Mouse (Mus musculus) adrenal gland, adult 18-20 months (tissue): Measurements from ENCODE around the gene Gcnt4. TPM values are rescaled to one million over a fixed set of nuclear protein-coding genes. Genes with fewer than 3 reads are reported as not detected.

Source experiments
- DNase-seq, 2 experiments: peaks; one replicate each; pipeline ENCODE4 v3.0.0; 2021 to 2022; ENCODE audit warnings: low spot score in 2 of 2
- total RNA-seq, 2 experiments: library from RNA; stranded (reverse); gene quantifications; 1 replicate in 1 of 2; 2 replicates in 1 of 2; pipeline ENCODE4 v1.2.3; 2021

Gcnt4 gene
- total RNA-seq, 2 experiments from 2014 or later = 0.10 to 0.66 TPM

GRCm38 (mm10) chr13:96990561-96991265 is 66.2 kb downstream of the Gcnt4 start:
- no peak for DNase-seq

DNA sequence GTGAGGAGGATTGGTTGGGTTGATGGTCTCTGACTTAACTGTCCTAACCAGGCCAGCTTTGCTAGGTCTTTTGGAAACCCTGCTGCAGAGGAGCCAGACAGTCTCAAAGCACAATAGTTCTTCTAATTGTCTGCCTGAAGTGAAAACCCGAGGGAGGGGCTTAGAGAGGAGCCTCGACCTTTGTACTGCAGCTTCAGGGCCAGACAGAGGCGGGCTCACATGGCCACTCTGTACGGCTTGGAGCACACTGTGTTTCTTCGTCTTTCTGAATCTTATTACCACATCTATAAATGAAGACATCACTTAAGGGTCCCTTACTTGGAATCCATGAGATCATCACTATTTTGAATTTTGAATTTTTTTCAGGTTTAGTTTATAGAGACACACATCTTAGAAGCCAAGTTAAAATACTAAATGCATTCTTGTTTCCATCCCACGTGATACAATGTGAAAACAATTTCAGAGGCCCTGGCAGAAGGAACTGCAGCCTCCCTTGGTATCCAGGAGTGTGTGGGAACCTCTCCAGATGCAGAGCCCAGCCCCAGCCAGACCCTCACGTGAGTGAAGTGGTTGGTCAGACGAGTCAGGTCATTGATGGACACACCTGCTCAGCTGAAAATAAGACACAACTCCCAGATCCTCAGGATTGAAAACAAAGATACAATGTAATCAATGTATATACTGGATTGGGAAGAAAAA is 69.0 kb downstream of the Gcnt4 start:
- no peak for DNase-seq

DNA sequence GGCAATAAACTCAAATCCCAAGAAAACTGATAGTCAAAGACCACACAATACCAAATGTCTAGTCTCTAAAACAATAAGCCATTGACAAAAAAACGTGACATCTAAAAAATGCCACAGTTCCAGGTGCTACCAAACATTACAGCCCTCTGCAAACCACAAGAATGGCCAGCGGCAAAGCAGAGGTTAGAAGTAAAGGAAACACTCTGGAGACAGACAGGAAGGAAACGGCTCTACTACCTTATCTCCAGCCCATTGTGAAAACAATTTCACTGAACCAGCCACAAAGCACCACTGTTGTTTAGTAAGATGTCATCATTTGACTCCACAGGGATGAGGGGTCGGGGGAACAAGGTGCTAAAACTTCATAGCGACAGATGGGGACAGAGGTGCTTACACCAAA is 70.8 kb downstream of the Gcnt4 start:
- DNase-seq = no peak

GRCm38 (mm10) chr13:96997080-96997479 is 72.6 kb downstream of the Gcnt4 start:
- DNase-seq = no peak

Other genes starting within 250 kb of the Gcnt4 start
- under 1 TPM in 1 of 2 experiments, not detected in 1; 0.17 TPM for gene Ankrd31, start 176.4 kb upstream of the Gcnt4 start, total RNA-seq
- not detected for gene 1700029F12Rik, start 109.7 kb downstream of the Gcnt4 start, total RNA-seq
- 10 to 100 TPM in 1 of 2 experiments, 1 to 10 TPM in 1; 1.3 to 12.5 TPM for gene Fam169a, start 142.6 kb downstream of the Gcnt4 start, total RNA-seq
- gene Gm6169, start 174.5 kb downstream of the Gcnt4 start, total RNA-seq = 1 to 10 TPM in 1 of 2 experiments, under 1 TPM in 1; 0.32 to 8.8 TPM
- gene Gfm2, start 213.2 kb downstream of the Gcnt4 start, total RNA-seq = 10 to 100 TPM; 43.6 to 49.7 TPM
- gene Nsa2, start 213.2 kb downstream of the Gcnt4 start, total RNA-seq = 10 to 100 TPM; 58.5 to 69.6 TPM